Comparison of ENCODE assay signal across 12 mouse cellular contexts in genomic region chr9:61680911-61681311, GRCm38 (mm10).
DNase-seq lines count a peak whose midpoint lies in the region; ATAC-seq and TF ChIP-seq lines count a peak whose summit lies in the region.
"Had no signal": no experiment of that assay in that cellular context is flagged by ENCODE, and none has a peak within 500 bp of the region (broad histone marks: within the 10 kb centered on the region; RNA-seq: fewer than 3 reads in every experiment).

No protein-coding gene starts in this region.

- H3K9ac ChIP-seq in hindbrain, embryonic 12.5 days: peak overlapping the region; percentile 23; the same call in 1 of the 2 replicates
- H3K9ac ChIP-seq in forebrain, embryonic 13.5 days: no peak overlapping the region
- H3K9ac ChIP-seq: embryonic facial prominence, embryonic 15.5 days; liver, embryonic 14.5 days had no signal

- peaks cover 8% of the 10 kb centered on the region; the same call in 1 of the 2 replicates for H3K27me3 ChIP-seq in hindbrain, embryonic 12.5 days
- 0 out of 2 replicates have a peak, but pooled peaks cover 5% of the 10 kb centered on the region for H3K27me3 ChIP-seq in hindbrain, embryonic 10.5 days (ENCODE audit: insufficient read depth, poor library complexity, severe bottlenecking)
- H3K27me3 ChIP-seq in small intestine, adult 2 months (ENCODE audit: control insufficient read depth, insufficient read depth, low read length): no peaks in the 10 kb centered on the region
- peaks cover 11% of the 10 kb centered on the region; the same call in 1 of the 2 replicates for H3K27me3 ChIP-seq in forebrain, embryonic 13.5 days

- H3K4me1 ChIP-seq in hindbrain, embryonic 12.5 days: peaks cover 36% of the 10 kb centered on the region
- H3K4me1 ChIP-seq in hindbrain, embryonic 10.5 days (replicated peaks): peaks cover 46% of the 10 kb centered on the region
- peaks cover 8% of the 10 kb centered on the region for H3K4me1 ChIP-seq in small intestine, adult 2 months (ENCODE audit: control insufficient read depth, insufficient read depth, insufficient read length, low read length)
- peaks cover 25% of the 10 kb centered on the region for H3K4me1 ChIP-seq in forebrain, embryonic 13.5 days

- ATAC-seq in hindbrain, embryonic 12.5 days (ENCODE audit: low FRiP score): no peak
- peak; percentile 93 for ATAC-seq in granulocyte monocyte progenitor cell, adult 5-6 weeks (replicated peaks; ENCODE audit: poor library complexity, severe bottlenecking)
- no peak for ATAC-seq in forebrain, embryonic 13.5 days

- no peak overlapping the region for H3K4me2 ChIP-seq in hindbrain, embryonic 12.5 days (replicated peaks)
- no peak overlapping the region for H3K4me2 ChIP-seq in forebrain, embryonic 13.5 days
- H3K4me2 ChIP-seq: embryonic facial prominence, embryonic 15.5 days had no signal

- DNase-seq in hindbrain, embryonic 10.5 days (ENCODE audit: low spot score): no peak
- DNase-seq in CD4-positive, CD25-positive, alpha-beta regulatory T cell, adult 2 months (ENCODE audit: low read depth, low spot score): peak; percentile 84
- DNase-seq in left cerebral cortex, adult 8-10 months (ENCODE audit: low spot score in 2 of 2): no peak
- DNase-seq in layer of hippocampus, postnatal 36 days: no peak
- DNase-seq: gastrocnemius, postnatal 10 days; heart, postnatal 4 days had no signal

- no peak for TF ChIP-seq CTCF in small intestine, adult 2 months (IDR thresholded peaks at IDR 0.05; ENCODE audit: extremely low read depth, insufficient read length, insufficient replicate concordance, low read depth, low read length)

- TF ChIP-seq POLR2A in small intestine, adult 2 months (IDR thresholded peaks at IDR 0.05; ENCODE audit: low read depth, low read length): no peak

- 40% methylated on average over 5 of the region's 6 CpGs for WGBS in hindbrain, embryonic 12.5 days
- 44% methylated on average over 6 of the region's 6 CpGs for WGBS in hindbrain, embryonic 10.5 days
- WGBS in small intestine, adult 2 months: 66% methylated on average over 6 of the region's 6 CpGs
- 46% methylated on average over 6 of the region's 6 CpGs for WGBS in forebrain, embryonic 13.5 days

- H3K36me3 ChIP-seq in hindbrain, embryonic 12.5 days: no peaks in the 10 kb centered on the region
- no peaks in the 10 kb centered on the region for H3K36me3 ChIP-seq in hindbrain, embryonic 10.5 days
- H3K36me3 ChIP-seq in small intestine, adult 2 months (ENCODE audit: control insufficient read depth, insufficient read depth, low read length): no peaks in the 10 kb centered on the region
- H3K36me3 ChIP-seq in forebrain, embryonic 13.5 days (ENCODE audit: poor library complexity, severe bottlenecking): no peaks in the 10 kb centered on the region
- H3K36me3 ChIP-seq: embryonic facial prominence, embryonic 15.5 days had no signal

- H3K4me3 ChIP-seq in hindbrain, embryonic 12.5 days: no peak overlapping the region
- no peak overlapping the region for H3K4me3 ChIP-seq in hindbrain, embryonic 10.5 days
- no peak overlapping the region for H3K4me3 ChIP-seq in small intestine, adult 2 months (ENCODE audit: low read depth, low read length)
- H3K4me3 ChIP-seq in forebrain, embryonic 13.5 days: no peak overlapping the region
- H3K4me3 ChIP-seq: embryonic facial prominence, embryonic 15.5 days had no signal

- H3K27ac ChIP-seq in hindbrain, embryonic 12.5 days: no peak overlapping the region
- H3K27ac ChIP-seq in hindbrain, embryonic 10.5 days: no peak overlapping the region
- H3K27ac ChIP-seq in small intestine, adult 2 months (ENCODE audit: insufficient read depth, low read depth, low read length): peak overlapping the region; percentile 30; the same call in 1 of the 2 replicates
- no peak overlapping the region for H3K27ac ChIP-seq in forebrain, embryonic 13.5 days
- H3K27ac ChIP-seq: embryonic facial prominence, embryonic 15.5 days; liver, embryonic 14.5 days had no signal

- H3K9me3 ChIP-seq in hindbrain, embryonic 12.5 days (replicated peaks): no peaks in the 10 kb centered on the region
- H3K9me3 ChIP-seq in hindbrain, embryonic 10.5 days: no peaks in the 10 kb centered on the region
- no peaks in the 10 kb centered on the region for H3K9me3 ChIP-seq in forebrain, embryonic 13.5 days (replicated peaks)
- H3K9me3 ChIP-seq: embryonic facial prominence, embryonic 15.5 days had no signal
